Mouse (Mus musculus) WW6 (cell line): ENCODE measurements around the gene Spata13.
A peak's percentile ranks its signal among the peaks of the same experiment; 100 is the strongest.

Source experiments
- DNase-seq: peaks from one replicate; pipeline ENCODE4 v3.0.0-alpha.2; 2013; ENCODE audit warnings: low read depth, low spot score

Gene Spata13

DNA sequence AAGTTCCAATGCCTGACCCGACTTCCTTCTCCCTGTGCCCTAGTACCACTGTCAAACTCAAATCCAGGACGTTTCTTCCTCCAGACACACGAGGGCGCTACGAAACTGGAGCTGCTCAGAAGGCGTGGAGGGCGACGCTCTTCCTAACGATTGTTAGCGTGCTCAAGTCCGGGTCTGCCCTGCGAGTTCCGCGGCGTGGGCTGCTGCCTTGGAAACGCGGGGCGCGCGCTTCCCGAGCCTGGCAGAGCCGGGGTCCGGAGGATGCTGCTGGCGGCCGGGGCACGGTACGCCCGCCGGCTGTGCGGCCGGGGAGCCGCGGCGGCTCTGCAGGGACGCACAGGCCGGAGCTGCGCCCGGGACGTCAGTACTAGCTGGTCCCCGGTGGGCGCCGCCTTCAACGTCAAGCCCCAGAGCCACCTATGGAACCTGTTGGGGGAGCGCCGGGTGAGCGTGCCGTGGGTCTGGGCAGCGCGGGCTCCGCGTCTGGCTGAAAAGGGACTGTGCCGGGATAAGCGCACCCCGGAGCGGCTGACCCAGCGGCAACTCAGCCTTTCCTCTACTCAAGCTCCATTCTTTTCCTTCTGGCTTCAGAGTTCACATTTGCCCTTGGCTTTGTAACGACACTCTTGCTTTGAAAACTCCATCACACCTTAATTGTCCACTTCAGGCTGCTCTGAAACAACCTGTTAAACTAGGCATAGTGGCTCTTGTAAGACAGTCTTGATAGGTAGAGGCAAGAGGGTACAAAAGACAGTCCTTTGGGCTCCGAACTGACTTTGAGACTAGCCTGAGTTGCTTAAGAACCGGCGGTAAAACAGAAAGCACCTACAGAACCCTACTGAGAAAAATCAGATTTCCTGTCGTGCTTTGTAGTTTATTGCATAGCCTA lies 150.9 kb downstream of the Spata13 start, which contains the start of gene Mipep:
Mipep (plus strand) TSS at position 147 of the 889 bp plus-strand sequence.
- peak; percentile 80 for DNase-seq

DNA sequence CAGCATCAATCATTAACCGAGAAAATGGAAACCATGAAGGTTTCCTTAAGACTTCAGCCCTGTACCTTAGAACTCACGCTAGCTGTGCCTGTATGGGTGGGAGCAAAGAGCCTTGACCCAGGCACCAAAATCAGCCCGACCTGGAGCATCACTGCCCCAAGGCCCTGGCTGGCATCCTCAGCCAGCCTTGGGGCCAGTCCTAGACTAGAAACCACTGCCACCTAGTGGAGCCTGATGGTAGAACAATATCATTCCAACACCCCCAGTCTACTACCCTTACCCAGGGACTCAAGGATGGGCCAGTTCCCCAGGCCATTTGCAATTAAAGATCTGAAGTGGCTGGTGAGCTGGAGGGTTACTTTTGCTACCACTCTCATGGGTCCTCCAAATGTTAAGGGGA lies 156.3 kb downstream of the Spata13 start:
- no peak for DNase-seq

DNA sequence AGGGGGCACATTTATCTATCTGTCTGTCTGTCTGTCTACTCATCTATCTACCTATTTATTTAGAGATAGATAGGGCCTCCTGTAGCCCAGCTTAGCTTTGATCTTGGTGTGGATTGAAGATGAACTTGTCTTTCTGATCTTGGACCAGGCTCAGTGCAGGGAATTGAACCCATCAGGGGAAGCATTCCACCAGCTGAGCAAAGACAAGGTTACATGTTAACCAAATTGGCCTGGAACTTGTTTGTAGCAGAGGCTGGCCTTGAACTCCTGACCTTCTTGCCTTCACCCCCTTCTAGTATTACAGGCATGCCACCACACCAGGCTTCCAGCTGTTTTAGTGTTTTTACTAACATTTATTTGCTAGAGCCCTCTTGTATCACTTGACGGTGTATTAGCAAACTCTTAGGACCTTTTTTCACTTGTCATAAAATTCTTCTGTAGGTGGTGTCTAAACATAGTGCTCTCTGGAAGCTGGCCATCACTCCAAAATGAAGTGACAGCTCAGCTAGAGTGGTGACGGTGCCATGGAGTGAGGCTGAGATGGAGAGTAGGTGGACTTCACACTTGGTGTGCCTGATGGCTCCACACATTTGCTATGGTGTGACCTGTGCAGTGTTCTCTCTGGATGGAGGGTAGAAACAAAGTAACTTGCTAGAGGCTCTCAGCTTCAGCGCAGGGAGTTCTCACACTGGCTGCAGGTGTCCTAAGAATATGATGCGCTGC lies 163.0 kb downstream of the Spata13 start:
- no peak for DNase-seq

DNA sequence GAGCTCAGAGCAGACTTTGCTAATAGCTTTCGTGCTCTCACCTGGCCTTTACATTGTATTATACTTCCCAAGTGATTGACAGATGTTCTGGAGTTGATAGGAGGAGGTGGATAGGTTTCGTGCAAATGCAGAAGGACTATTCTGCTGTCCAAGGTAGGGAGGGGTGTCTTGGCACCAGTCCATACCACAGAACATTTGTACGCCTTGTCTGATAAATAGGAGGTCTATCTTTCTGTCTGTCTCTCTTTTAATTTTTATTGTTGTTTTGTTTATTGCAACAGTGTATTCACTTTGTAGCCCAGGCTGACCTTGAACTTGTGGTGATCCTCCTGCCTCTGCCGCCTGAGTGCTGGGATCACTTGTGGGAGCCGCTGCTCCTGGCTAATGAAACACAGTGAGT lies 163.8 kb downstream of the Spata13 start:
- no peak for DNase-seq

DNA sequence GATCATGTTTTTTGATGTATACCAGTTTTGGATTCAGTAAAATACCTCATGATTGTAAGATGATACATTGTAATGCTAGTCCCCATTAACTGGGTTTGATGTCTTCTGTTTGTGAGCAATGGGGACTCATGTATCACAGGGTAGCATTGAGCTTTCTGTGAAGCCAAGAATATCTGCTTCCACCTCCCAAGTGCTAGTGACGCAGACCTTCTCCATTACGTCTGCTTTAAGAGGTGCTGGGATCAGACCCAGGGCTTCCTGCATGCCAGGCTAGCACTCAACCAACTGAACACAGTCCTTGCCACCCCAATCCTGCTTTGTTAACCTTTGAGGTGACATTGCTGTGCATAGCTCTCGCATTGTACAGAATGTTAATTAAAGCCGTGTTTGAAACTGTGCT lies 164.9 kb downstream of the Spata13 start:
- DNase-seq, result no peak

DNA sequence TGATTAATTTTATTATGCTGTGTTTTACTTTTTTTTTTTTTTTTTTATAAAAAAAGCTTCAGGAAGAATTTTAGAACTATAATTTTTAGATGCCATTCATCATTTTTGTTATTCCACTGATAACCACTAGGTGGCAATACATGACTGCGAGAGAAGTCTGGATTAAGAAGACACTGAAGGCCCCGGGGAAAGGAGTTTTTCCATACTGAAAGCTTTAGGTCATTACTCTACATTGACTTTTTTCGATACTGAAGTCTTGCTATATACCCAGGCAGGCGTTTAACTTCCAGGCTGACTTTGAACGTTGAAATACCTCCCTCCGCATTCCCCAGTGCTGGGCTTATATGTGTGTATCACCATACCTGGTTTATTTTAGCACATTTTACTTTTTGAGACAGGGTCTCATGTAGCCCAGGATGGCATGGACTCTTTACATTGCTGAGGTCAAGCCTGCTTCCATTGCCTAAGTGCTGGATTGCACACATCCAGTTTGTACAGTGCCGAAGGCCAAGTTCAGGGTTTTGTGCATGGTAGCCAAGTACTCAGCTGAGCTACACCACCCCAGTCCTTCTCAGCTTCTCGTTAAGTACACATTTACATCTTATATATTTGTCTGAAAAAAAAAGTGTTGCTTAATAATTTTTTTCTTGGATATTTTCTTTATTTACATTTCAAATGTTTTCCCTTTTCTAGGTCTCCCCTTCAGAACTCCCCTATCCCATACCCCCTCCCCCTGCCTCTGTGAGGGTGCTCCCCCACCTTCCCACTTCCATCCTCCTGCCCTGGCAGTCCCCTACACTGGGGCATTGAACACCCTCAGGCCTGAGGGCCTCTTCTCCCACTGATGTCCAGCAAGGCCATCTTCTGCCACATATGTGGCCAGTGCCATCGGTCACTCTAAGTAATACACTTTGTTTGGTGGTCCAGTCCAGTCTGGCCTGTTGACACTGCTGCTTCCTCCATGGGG lies 166.2 kb downstream of the Spata13 start:
- DNase-seq, result no peak

DNA sequence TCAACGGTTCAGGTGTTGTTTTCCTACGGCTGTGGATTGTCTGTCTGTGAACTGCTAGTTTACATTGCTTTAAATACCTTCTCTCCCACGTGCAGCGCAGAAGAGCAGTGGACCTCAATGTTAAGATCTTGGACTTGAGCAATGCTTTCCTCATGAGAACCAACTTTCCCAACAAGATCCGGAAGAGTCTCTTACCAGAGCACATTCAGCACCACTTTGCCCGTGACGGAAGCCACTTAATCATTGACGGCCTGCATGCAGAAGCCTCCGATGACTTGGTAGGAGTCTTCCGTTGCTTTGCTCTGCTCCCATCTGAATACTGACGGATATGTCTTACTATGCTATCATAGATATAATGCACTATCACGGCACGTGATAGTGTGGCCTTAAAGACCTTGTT lies 168.2 kb downstream of the Spata13 start:
- DNase-seq, result no peak

DNA sequence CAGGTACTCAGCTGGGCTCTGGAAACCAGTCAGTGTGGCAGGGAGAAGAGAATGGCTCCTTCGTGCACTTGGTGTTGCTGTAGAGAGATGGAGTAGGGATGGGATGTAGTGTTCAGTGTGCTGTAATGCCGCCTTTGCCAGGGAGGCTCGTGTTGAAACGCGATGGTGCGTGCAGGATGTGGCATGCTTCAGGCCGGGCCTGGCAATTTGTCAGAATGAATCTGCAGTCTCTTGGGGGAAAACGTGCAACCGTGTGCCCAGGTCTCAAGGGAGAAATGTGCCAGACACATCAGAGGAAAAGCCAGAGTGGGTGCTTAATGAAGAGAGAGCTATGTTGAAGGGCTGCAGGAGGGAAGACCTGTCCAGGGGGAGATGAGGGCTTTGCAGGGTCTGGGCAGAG lies 171.2 kb downstream of the Spata13 start:
- DNase-seq, result no peak

DNA sequence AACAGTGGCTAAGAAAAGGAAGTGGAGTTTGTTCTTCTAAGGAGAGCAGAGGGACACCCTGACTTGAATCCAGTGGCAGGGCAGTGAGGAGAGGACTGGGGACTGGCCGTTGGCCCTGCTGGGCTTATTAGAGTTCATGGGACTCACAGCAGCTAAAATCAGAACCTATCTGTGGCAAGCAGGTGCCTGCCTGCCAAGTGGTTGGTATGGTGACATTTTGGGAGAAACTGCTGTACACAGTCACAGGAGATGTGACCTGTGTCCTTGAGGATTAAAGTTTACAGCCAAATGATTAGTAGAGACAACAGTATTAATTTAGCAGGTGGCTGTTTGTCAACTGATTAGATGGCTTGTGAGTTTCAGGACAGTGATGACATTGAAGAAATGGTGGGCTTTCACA lies 172.1 kb downstream of the Spata13 start:
- no peak for DNase-seq

DNA sequence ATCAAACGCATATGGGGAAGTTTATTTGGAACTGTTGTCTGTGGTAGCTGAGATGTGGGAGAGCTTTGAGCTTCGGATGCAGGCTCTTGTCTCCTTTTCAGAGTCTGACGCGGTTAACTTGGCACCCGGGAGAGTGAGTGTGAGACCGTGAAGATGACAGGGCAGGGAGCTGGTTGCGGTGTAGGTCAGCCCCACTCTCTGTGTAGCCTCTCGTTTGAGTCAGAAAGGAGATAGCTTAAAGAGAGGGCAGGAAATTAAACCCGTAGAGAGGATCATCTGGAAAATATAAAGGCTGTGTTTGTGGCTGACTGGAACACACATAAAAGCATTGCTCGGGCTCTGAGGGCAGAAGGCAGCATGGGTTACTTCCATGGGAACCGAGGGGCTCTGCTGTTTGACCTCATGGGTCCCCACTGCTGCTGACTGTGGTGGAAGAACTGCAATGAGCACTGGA lies 173.1 kb downstream of the Spata13 start:
- DNase-seq, result no peak

DNA sequence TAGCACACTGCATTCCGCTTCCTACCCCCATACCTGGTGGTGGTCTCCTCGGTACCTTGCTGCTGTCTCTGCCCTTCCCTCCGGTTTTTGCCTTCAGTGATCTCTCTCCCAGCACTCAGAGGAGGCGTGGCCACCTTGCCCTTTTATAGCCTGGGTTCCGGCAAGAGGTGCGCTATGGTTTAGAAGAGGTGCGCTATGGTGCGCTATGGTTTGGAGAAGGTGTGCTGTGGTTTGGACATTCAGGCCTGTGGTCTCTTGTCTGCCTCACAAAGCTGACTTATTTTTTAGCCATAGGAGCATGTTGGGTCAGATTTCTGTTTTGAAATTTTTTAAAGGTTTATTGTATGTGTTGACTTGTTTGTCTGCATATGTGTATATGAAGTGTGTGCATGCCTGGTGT lies 176.1 kb downstream of the Spata13 start:
- no peak for DNase-seq

DNA sequence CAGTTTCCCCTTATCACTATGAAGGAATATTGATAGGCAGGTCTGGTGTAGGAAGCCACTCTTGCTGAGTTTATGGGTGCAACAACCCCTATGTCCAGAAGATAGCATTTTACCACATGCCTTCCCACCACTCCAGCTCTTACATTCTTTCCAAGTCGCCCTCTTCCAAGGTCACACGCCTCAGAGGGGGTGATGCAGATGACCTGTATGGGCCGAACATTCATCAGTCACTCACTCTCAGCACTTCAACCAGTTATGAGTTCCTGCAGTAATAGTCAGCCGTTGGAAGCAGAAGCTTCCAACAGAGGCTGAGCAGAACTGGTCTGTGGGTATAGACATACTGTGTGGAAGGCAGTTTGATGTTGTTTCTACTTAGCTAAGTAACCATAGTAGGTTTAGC lies 177.7 kb downstream of the Spata13 start:
- DNase-seq, result no peak
